Mouse (Mus musculus): ENCODE measurements at regions not wholly inside any gene's neighbourhood (a gene's known extent, or its start where the extent isn't known, plus 50 kb on each side); places are given as distances from the start of the nearest gene placed in this dataset.

GRCm38 (mm10) chr15:61133316-61133715 lies 210.5 kb upstream of the A1bg start:
- TF ChIP-seq CTCF (IDR thresholded peaks at IDR 0.05; ENCODE audit: low read depth, low read length) (no peak), POLR2A (IDR thresholded peaks at IDR 0.05; ENCODE audit: extremely low read depth, insufficient read depth, low read length) (no peak)

Data from liver, adult 2 months (tissue).